Mouse (Mus musculus) heart, postnatal 0 days (tissue): Measurements from ENCODE around the gene Gnl3.

Source experiments
- CTCF ChIP-seq: IDR thresholded peaks from 2 replicates; pipeline ENCODE4 v1.5.1; 2016; ENCODE audit warnings: antibody characterized with exemption, control low read depth, low read depth
- EP300 ChIP-seq: IDR thresholded peaks from 2 replicates; pipeline ENCODE4 v1.6.1; 2016; ENCODE audit warnings: antibody characterized with exemption, low read depth

- TF ChIP-seq CTCF (no peak), EP300 (no peak)
Measured at GRCm38 (mm10) chr14:31000356-31000755, 18.6 kb downstream of the Gnl3 start.
